Mouse (Mus musculus): Measurements from ENCODE around the gene Dnaaf2. TPM values are rescaled to one million over a fixed set of nuclear protein-coding genes. Genes with fewer than 3 reads are reported as not detected.

The Dnaaf2 gene
- total RNA-seq, 1 experiment from 2014 or later = 11.3 TPM

- ATAC-seq (replicated peaks in 1 of 2; ENCODE audit: insufficient read depth in 1 of 2, low FRiP score in 2 of 2, low TSS enrichment in 1 of 2, low read depth in 1 of 2, poor library complexity in 2 of 2, severe bottlenecking in 2 of 2) = no peak
These were observed 51.0 kb downstream of the Dnaaf2 start for GRCm38 (mm10) chr12:69147166-69147735.

DNA sequence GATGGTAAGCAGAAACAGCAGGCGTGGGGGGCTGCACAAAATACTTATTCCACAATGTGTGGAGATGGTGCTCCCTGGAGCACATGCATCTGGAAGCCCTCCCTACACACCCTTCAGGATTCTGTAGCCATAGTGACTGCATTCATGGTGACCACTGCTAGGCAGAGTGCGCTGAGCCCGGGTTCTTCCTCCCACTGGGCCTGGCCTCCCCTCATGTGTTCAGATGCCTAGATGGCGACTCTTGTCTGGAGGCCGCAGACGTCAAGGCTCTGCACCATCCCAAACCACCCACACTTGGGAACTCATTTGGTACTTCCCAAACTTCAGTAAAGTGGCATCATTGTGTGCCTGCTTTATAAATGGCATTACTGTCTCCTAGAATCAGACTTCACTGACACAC, 54.8 kb downstream of the Dnaaf2 start:
- ATAC-seq (replicated peaks in 1 of 2; ENCODE audit: insufficient read depth in 1 of 2, low FRiP score in 2 of 2, low TSS enrichment in 1 of 2, low read depth in 1 of 2, poor library complexity in 2 of 2, severe bottlenecking in 2 of 2) = no peak

DNA sequence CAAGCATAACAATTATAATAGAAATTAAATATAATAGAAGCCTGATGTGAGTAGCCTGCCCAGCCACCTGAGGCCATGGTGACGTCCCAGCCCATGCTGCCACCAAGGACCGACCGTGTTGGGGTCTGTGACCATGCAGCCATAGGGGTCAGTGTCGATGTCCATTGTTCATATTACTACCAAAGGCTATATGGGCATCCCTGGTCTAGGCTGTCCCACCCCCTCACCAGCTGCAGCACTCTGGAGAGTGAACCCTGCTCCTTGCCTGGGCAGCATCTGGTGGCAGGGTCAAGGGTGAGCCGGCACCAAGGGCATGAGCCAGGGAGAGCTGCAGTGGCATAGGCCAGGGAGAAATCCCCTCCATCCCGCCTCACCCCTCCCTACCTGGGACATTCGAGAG, 58.4 kb downstream of the Dnaaf2 start:
- no peak for ATAC-seq (replicated peaks in 1 of 2; ENCODE audit: insufficient read depth in 1 of 2, low FRiP score in 2 of 2, low TSS enrichment in 1 of 2, low read depth in 1 of 2, poor library complexity in 2 of 2, severe bottlenecking in 2 of 2)

DNA sequence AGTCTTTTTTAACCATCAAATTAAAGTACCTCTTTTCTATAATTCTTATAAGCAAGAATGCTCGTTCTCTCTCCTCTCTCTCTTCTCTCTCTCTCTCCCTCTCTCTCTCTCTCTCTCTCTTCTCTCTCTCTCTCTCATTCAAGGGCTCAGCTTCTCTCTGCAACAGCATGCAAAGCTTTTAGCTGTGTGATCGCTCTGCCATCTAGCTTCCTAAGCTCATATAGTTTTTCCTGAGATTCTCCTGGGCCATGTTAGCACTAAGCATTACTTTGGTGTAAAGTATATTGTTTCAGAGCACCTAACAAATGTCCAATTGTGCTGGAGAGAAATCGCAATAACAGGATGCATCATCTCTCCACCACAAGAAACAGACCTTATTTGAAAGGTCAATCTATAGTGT, 59.0 kb downstream of the Dnaaf2 start:
- ATAC-seq (replicated peaks in 1 of 2; ENCODE audit: insufficient read depth in 1 of 2, low FRiP score in 2 of 2, low TSS enrichment in 1 of 2, low read depth in 1 of 2, poor library complexity in 2 of 2, severe bottlenecking in 2 of 2) = no peak

Other genes starting within 250 kb of the Dnaaf2 start
- gene Rps29, start 39.2 kb downstream of the Dnaaf2 start, total RNA-seq (2017) = 2,208 and 2,489 TPM in 2 replicates
- gene Lrr1, start 29.6 kb downstream of the Dnaaf2 start, total RNA-seq (2017) = 5.8 and 9.7 TPM in 2 replicates
- 824 and 909 TPM in 2 replicates for gene Rpl36al, start 14.3 kb downstream of the Dnaaf2 start, total RNA-seq (2017)
- 116 and 124 TPM in 2 replicates for gene Mgat2, start 14.3 kb downstream of the Dnaaf2 start, total RNA-seq (2017)
- 25.1 and 35.8 TPM in 2 replicates for gene Gm49383, start 1.3 kb downstream of the Dnaaf2 start, total RNA-seq (2017)
- 11.4 and 17.4 TPM in 2 replicates for gene Gm49384, start 5.8 kb upstream of the Dnaaf2 start, total RNA-seq (2017)
- gene Pole2, start 29.8 kb upstream of the Dnaaf2 start, total RNA-seq (2017) = 24.0 and 60.9 TPM in 2 replicates
- gene Klhdc1, start 42.7 kb upstream of the Dnaaf2 start, total RNA-seq (2017) = 21.2 and 33.1 TPM in 2 replicates
- 69.1 and 79.8 TPM in 2 replicates for gene Klhdc2, start 98.3 kb upstream of the Dnaaf2 start, total RNA-seq (2017)
- 93.1 and 126 TPM in 2 replicates for gene Nemf, start 158.7 kb upstream of the Dnaaf2 start, total RNA-seq (2017)
- 146 and 157 TPM in 2 replicates for gene Arf6, start 173.7 kb upstream of the Dnaaf2 start, total RNA-seq (2017)
- 0.69 and 2.5 TPM in 2 replicates for gene Gm9887, start 174.0 kb upstream of the Dnaaf2 start, total RNA-seq (2017)